Mouse (Mus musculus): Measurements from ENCODE around the gene Ism2. TPM values are rescaled to one million over a fixed set of nuclear protein-coding genes. Genes with fewer than 3 reads are reported as not detected.
A peak's percentile ranks its signal among the peaks of the same experiment; 100 is the strongest.
"Not testable (repeated sequence)": the region's sequence is repeated elsewhere in the genome, so short reads cannot be mapped to it uniquely, and the experiment has no call there.

Gene Ism2
- polyA plus RNA-seq, 1 experiment from 2014 or later = 0.96 TPM

DNA sequence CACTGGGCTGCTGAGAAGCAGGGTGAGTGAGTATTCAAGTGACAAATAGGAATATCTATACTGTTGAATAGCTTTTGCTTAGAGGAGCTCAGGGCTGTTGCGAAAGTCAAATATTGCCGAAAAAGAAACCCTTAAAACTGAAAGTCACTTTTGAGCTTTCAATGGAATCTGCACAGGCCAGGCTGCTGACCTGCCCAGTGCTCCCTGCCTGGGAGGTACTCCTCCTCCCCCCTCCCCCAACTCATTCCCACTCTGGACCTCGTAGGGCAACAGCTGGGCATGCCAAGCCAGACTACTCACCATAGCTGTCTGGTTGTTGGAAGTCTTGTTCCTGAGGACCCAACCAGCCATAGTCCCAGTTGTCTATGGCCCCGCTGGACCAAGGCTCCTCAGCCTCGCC, 14.8 kb downstream of the Ism2 start:
- 87% methylated on average over 5 of the region's 5 CpGs for WGBS
- no peaks in the 10 kb centered on the region for H3K4me1 ChIP-seq
- H3K4me3 ChIP-seq (replicated peaks) = no peak overlapping the region
- H3K9me3 ChIP-seq (replicated peaks) = no peaks in the 10 kb centered on the region
- H3K9ac ChIP-seq (replicated peaks) = no peak overlapping the region
- H3K36me3 ChIP-seq = no peaks in the 10 kb centered on the region
- no peaks in the 10 kb centered on the region for H3K27me3 ChIP-seq (replicated peaks)
- no peak overlapping the region for H3K4me2 ChIP-seq
- ATAC-seq (ENCODE audit: low FRiP score) = no peak
- H3K27ac ChIP-seq (replicated peaks) = no peak overlapping the region

DNA sequence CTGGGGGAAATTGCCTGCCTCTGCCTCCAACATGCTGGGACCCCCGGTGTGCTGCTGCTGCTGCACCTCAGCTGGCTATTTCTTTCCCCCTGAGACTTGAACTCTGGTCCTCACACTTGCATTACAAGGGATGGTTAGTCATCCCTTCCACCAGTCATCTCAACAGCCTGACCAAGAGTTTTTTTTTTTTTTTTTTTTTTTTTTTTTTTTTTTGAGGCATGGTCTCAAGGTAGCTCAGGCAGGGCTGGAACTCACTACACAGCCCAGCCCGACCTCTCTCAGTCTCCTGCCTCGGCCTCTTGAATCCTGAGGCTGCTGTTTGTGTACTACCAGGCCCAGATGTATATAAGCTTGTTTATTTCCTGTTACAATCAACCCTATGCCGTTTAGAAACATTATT, 15.2 kb downstream of the Ism2 start:
- no peak overlapping the region for H3K9ac ChIP-seq (replicated peaks)
- no peak overlapping the region for H3K4me2 ChIP-seq
- no peaks in the 10 kb centered on the region for H3K27me3 ChIP-seq (replicated peaks)
- 84% methylated on average over 4 of the region's 4 CpGs for WGBS
- H3K36me3 ChIP-seq = no peaks in the 10 kb centered on the region
- H3K4me1 ChIP-seq = no peaks in the 10 kb centered on the region
- H3K27ac ChIP-seq (replicated peaks) = no peak overlapping the region
- H3K4me3 ChIP-seq (replicated peaks) = no peak overlapping the region
- H3K9me3 ChIP-seq (replicated peaks) = no peaks in the 10 kb centered on the region
- ATAC-seq (ENCODE audit: low FRiP score) = no peak

DNA sequence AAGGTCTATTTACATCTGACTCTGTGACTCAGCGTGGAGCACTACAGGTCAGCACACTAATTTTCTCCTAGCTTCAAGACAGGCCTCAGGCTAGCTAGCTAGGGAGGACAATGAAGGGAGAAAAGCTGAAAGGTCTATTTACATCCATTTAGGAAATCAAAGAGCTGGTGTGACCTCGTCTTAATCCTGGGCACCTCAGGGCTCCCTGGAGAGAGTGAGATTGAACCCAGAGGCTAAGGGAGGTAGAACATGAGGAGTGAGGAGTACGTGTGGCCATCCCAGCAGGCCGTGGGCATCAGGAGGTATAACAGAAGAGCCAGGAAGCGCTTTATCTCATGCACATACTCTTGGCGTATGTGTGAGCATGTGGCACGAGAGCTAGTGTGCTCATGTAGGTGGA, 15.8 kb downstream of the Ism2 start:
- ATAC-seq (ENCODE audit: low FRiP score) = no peak
- Histone ChIP-seq H3K4me2 (no peak overlapping the region), H3K4me3 (replicated peaks) (no peak overlapping the region)

DNA sequence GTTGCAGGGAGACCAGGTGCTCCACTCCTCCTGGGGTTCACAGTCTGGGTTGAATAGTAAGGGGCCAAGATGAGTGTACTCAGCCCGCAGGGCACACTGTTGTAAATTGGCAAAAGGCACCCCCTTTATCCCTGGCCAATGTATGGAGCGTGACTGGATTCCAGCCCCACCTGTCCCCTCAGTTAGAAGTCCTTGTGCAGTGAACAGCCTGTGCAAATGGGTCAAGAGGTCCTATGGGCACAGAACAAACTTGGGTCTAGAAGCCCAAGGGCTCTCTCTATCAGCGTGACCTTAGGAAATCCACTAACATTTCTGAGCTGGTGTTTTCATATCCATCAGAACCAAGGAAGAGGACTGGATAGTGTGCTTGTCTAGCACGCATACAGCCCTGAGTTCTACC, 16.8 kb downstream of the Ism2 start:
- no peak for ATAC-seq (ENCODE audit: low FRiP score)
- Histone ChIP-seq H3K9ac (replicated peaks) (no peak overlapping the region), H3K27me3 (replicated peaks) (no peaks in the 10 kb centered on the region), H3K4me1 (peaks cover 3% of the 10 kb centered on the region; the same call in 1 of the 2 replicates), H3K9me3 (replicated peaks) (no peaks in the 10 kb centered on the region), H3K4me3 (replicated peaks) (no peak overlapping the region), H3K27ac (replicated peaks) (no peak overlapping the region), H3K4me2 (no peak overlapping the region), H3K36me3 (no peaks in the 10 kb centered on the region)
- WGBS = 90% methylated on average over 4 of the region's 4 CpGs

More for the DNA sequence above, 15.8 kb downstream of the Ism2 start:
- Histone ChIP-seq H3K9me3 (replicated peaks) (no peaks in the 10 kb centered on the region), H3K27ac (replicated peaks) (no peak overlapping the region), H3K27me3 (replicated peaks) (no peaks in the 10 kb centered on the region), H3K4me1 (no peaks in the 10 kb centered on the region), H3K9ac (replicated peaks) (no peak overlapping the region), H3K36me3 (no peaks in the 10 kb centered on the region)
- WGBS = 68% methylated on average over 7 of the region's 7 CpGs

DNA sequence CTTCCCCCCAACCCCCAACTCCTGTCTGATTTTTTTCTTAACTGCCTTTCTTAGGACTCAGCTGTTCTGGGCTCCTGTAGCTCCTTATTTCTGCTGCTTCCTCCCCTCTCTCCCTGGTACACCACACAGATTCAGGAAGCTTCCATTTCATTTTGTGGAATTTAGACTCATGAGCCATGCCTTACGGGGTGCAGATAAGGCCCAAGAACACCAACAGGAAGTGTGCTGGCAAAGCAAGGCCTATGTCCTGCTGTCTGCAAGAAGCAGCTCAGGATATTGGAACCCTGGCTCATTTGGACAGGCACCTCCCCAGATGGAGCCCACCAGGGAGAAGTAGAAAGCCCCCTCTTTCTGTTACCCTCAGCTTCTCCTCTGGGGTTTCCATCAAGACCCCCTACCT, 17.7 kb downstream of the Ism2 start:
- no peak for ATAC-seq (ENCODE audit: low FRiP score)

DNA sequence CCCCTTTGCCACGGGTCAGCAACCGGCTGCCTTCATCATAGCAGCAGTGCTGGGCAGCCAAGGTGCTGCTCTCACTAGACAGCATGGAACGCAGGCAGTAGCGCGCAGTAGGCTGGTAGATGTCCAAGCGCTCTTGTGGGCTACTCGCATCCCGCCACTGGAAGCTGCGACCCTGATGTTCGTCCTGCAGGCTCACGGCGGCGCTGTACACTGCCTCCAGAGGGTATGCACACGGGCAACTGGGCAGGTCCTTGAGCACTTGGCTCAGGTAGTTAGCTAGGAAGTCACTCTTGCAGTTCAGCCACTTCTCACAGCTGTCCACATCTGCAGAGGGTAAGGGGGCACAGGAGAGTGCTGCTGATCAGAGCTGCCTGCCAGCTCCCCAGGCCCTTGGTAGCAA, 19.6 kb downstream of the Ism2 start:
- WGBS = 56% methylated on average over 14 of the region's 14 CpGs
- no peak overlapping the region for H3K27ac ChIP-seq (replicated peaks)
- no peak overlapping the region for H3K4me3 ChIP-seq (replicated peaks)
- no peak overlapping the region for H3K9ac ChIP-seq (replicated peaks)
- H3K9me3 ChIP-seq (replicated peaks) = no peaks in the 10 kb centered on the region
- ATAC-seq (ENCODE audit: low FRiP score) = no peak
- peaks cover 3% of the 10 kb centered on the region; the same call in 1 of the 2 replicates for H3K4me1 ChIP-seq
- no peaks in the 10 kb centered on the region for H3K27me3 ChIP-seq (replicated peaks)
- peaks cover 16% of the 10 kb centered on the region for H3K36me3 ChIP-seq
- no peak overlapping the region for H3K4me2 ChIP-seq

More for the DNA sequence above, 17.7 kb downstream of the Ism2 start:
- H3K9ac ChIP-seq (replicated peaks) = no peak overlapping the region
- no peaks in the 10 kb centered on the region for H3K9me3 ChIP-seq (replicated peaks)
- H3K4me1 ChIP-seq = peaks cover 3% of the 10 kb centered on the region; the same call in 1 of the 2 replicates
- H3K4me3 ChIP-seq (replicated peaks) = no peak overlapping the region
- WGBS = 88% methylated on average over 1 of the region's 1 CpGs
- H3K27ac ChIP-seq (replicated peaks) = no peak overlapping the region
- H3K36me3 ChIP-seq = no peaks in the 10 kb centered on the region
- H3K27me3 ChIP-seq (replicated peaks) = no peaks in the 10 kb centered on the region
- H3K4me2 ChIP-seq = no peak overlapping the region

DNA sequence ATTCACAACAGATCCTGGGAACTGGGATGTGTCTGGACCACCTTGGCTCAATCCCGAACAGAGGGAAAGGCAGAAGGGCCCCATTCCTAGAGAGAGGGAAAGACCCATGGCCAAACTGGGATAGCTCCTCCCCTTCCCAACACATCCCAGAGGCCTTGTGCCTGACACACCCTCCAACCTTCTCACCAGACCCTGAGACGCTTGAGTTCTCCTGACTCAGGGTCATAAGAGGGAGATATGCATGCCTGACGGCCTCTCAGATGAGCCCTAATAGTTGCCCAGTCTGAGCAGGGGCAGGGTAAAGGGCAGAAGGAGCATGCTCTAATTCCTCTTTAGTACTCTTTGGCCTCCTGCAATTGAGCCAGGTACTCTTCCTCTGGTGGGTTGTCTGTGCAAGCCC, 20.2 kb downstream of the Ism2 start:
- Histone ChIP-seq H3K9ac (replicated peaks) (no peak overlapping the region), H3K4me1 (peaks cover 3% of the 10 kb centered on the region; the same call in 1 of the 2 replicates), H3K4me2 (no peak overlapping the region), H3K27ac (replicated peaks) (no peak overlapping the region), H3K36me3 (peaks cover 21% of the 10 kb centered on the region), H3K9me3 (replicated peaks) (no peaks in the 10 kb centered on the region), H3K4me3 (replicated peaks) (no peak overlapping the region), H3K27me3 (replicated peaks) (no peaks in the 10 kb centered on the region)
- 68% methylated on average over 3 of the region's 3 CpGs for WGBS
- ATAC-seq (ENCODE audit: low FRiP score) = no peak

DNA sequence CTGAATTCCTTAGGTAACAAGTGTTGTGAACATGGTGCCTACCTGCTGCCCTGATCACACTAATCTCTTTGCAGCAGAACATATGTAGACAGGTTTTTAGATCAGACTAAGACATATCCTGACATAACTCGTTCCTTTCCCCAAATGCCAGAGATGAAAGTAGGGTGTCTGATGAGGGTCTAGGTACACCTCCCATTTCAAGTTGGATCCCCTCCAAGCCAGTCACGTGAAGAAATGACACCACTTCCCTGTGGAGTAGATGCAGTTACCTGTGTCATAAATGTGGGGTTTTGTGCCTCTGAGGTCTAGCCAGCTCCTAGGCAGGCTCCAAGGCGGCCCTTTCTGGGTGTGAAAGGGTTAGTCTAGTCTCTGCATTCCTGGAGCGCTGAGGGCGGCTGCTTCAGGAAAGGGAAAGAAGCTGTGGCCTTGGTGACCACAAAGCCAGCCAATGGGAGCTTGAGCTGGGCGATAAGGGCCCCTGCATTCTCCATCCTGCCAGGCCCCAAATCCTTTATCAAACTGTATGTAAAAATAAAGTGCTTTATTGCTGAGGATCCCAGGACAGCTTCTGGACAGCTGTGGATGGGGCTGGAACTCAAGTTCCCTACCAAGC, 21.3 kb downstream of the Ism2 start:
- WGBS = 31% methylated on average over 6 of the region's 6 CpGs
- no peak overlapping the region for H3K4me3 ChIP-seq (replicated peaks)
- peaks cover 3% of the 10 kb centered on the region; the same call in 1 of the 2 replicates for H3K4me1 ChIP-seq
- no peaks in the 10 kb centered on the region for H3K27me3 ChIP-seq (replicated peaks)
- H3K4me2 ChIP-seq = no peak overlapping the region
- no peak overlapping the region for H3K9ac ChIP-seq (replicated peaks)
- no peak for ATAC-seq (ENCODE audit: low FRiP score)
- no peak overlapping the region for H3K27ac ChIP-seq (replicated peaks)
- H3K9me3 ChIP-seq (replicated peaks) = no peaks in the 10 kb centered on the region
- peaks cover 31% of the 10 kb centered on the region for H3K36me3 ChIP-seq

DNA sequence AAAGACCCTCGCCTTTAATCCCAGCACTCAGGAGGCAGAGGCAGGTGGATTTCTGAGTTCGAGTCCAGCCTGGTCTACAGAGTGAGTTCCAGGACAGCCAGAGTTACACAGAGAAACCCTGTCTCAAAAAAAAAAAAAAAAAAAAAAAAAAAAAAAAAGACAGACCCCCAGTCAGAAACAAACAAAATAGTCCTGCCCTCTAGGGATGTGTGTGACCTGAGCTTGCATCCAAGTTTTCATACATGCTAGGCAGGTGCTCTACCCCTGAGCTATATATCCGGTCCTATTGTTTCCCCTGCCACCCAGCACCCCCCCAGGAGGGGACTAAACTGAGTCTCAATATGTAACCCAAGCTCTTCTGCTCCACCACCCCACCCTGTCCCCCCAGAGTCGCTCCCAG, 22.3 kb downstream of the Ism2 start:
- WGBS = 88% methylated on average over 4 of the region's 4 CpGs
- ATAC-seq (ENCODE audit: low FRiP score) = not testable (repeated sequence)
- H3K36me3 ChIP-seq = peaks cover 40% of the 10 kb centered on the region

DNA sequence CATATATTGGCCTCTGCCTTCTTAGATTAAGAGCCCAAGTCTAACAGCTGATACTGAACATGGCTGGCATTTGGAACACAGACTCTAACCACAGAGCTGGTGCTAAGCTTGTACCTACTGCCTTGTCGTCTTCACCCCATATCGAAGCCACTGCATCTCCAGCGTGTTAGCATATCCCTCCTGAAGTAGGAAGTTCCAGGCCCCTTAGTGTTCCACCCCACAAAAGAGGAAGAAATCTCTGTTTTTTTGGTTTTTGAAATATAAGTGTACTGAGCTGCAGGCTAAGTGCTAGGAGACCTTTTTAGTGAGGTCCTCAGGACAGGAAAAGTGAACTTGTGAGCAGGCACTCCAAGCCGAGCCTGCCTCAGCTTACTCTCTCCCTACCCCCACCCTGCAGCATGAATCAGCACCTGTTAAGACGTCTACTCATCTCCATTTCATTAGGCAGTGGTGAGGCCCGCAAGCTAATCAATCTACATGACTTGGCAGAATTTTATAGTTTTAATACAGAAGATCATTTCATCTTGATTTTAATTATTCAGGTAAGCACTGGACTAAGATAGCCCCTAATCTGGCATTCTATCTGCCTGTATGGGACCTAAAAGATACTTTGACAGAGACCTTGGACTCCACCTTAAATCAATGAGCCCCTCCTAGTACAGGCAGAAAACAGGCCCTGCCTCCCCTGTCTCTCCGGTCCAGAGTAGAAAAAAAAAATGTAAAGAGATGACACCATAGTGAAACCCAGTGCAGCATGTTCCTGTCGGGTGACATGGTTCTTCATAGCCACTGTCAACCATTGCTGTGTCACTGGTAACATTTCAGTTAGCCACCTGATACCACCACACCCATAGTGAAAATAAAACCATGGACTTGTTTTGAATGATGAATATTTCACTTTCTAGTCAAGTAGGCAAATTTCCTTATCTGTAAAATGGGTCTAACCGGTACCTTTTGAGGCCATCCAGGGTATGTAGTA, 24.4 kb downstream of the Ism2 start:
- H3K36me3 ChIP-seq = peaks cover 60% of the 10 kb centered on the region
- H3K9ac ChIP-seq (replicated peaks) = no peak overlapping the region
- H3K9me3 ChIP-seq (replicated peaks) = no peaks in the 10 kb centered on the region
- H3K27ac ChIP-seq (replicated peaks) = no peak overlapping the region
- ATAC-seq (ENCODE audit: low FRiP score) = no peak
- no peak overlapping the region for H3K4me2 ChIP-seq
- WGBS = 90% methylated on average over 9 of the region's 9 CpGs
- no peaks in the 10 kb centered on the region for H3K27me3 ChIP-seq (replicated peaks)
- H3K4me3 ChIP-seq (replicated peaks) = no peak overlapping the region
- H3K4me1 ChIP-seq = peaks cover 3% of the 10 kb centered on the region; the same call in 1 of the 2 replicates

More for the DNA sequence above, 22.3 kb downstream of the Ism2 start:
- H3K27ac ChIP-seq (replicated peaks); H3K4me3 ChIP-seq (replicated peaks); H3K9ac ChIP-seq (replicated peaks); H3K27me3 ChIP-seq (replicated peaks); H3K9me3 ChIP-seq (replicated peaks); H3K4me1 ChIP-seq; H3K4me2 ChIP-seq: not testable (repeated sequence)

DNA sequence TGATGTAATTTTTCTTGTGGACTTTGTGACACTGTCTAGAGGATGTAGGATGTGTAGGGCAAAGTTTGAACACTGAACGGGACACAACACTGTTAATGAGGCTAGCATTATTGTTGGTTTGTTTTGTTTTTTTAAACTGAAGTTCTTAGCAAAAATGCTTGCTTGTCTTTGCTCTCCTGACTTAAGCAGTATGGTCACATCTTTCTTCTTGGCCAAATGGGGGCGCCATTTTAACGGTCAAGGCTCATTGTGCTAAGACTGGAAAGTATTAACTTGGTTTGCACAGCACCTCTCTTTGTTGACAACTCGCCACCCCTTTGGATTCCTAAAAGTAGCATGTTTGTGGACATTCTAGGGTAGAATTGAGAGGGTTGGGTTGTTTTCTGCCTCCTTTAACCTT, 31.8 kb downstream of the Ism2 start:
- Histone ChIP-seq H3K4me1 (peaks cover 23% of the 10 kb centered on the region), H3K36me3 (peaks cover 43% of the 10 kb centered on the region), H3K9me3 (replicated peaks) (no peaks in the 10 kb centered on the region), H3K27me3 (replicated peaks) (no peaks in the 10 kb centered on the region), H3K27ac (replicated peaks) (no peak overlapping the region), H3K4me2 (peak overlapping the region; percentile 77), H3K4me3 (replicated peaks) (peak overlapping the region; percentile 93), H3K9ac (replicated peaks) (peak overlapping the region; percentile 31; the same call in 1 of the 2 replicates)
- WGBS = 33% methylated on average over 4 of the region's 4 CpGs
- ATAC-seq (ENCODE audit: low FRiP score) = no peak
